Mouse (Mus musculus) B cell, adult 62 days (primary cell): ENCODE results near the gene Tpi1. TPM values are rescaled to one million over a fixed set of nuclear protein-coding genes. Genes with fewer than 3 reads are reported as not detected.

ENCODE experiments used
- total RNA-seq: library from RNA; stranded (reverse); gene quantifications from 4 replicates; pipeline ENCODE4 v1.2.4, GENCODE M21; 2023

Tpi1 gene
- 52.3 to 60.9 TPM (median 55.2 TPM) in 4 replicates for total RNA-seq

DNA sequence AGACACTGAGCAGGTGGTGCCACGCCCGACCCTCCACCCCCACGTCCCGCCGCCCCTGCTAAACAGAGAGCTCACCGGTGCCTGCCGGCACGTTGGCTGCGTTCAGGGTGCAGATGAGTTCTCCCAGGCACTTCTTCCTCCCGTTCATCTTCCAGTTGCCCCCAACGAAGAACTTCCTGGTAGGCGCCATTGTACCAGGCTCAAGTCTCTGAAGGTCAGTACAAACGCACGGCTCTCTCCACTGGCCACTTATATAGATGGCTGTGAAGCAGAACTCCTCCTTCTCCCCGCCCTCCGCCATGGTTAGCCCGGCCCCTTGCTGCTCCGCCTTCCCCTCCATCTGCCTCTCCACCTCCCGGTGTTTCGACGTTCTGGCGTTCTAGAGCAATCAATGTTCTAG is at the start of gene Tpi1:
Gene Tpi1 (minus strand): TSS at position 364 of the 400 bp plus-strand sequence.

GRCm38 (mm10) chr6:124856916-124857839 is 43.1 kb upstream of the Tpi1 start, which contains the start of gene P3h3:
P3h3 (minus strand) TSS chr6:124857752.

DNA sequence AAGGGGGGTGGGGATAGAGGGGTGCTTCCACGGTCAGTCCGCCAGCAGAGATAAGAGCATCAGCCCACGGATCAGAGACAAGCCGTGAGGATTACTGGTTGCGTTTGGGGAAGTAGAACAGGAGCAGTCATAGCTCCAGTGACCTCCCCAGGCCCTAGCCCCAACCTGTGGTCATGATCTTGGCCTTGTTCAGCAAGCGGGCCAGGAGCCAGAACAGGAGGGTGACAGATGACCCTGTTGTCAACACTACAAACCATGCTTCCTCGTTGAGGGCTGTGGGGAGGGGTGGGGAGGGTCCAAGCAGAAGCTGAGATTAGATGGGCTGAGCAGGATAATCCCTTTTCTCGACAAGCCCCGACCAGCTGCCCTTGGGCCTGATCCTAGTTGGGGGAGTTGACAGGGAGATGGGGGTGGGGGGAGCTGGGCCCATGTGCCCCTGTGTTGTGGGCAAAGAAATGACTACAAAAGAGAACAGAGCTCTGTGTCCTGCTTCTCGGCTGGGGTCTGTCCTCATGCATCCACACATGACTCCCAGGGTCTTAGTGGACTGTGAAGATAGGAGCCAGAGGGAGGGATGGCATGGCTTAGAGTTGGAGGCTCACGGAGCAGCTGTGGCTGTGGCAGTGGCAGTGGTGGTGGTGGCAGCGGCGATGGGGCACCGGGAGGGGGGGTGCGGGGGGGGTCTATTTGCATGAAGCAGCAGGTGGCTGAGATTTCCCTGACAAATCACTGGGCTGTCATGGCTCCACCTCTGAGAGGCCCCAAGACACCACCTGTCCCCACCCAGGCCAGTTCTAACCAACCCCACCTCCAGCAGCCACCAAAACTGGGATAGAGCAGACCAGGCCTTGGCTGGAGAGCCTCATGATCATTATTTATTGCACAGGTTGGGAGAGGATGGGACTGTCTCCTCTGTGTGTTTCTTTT is 26.4 kb upstream of the Tpi1 start, which contains the start of gene Gnb3:
Gene Gnb3 (minus strand): TSS at position 35 of the 927 bp plus-strand sequence.

DNA sequence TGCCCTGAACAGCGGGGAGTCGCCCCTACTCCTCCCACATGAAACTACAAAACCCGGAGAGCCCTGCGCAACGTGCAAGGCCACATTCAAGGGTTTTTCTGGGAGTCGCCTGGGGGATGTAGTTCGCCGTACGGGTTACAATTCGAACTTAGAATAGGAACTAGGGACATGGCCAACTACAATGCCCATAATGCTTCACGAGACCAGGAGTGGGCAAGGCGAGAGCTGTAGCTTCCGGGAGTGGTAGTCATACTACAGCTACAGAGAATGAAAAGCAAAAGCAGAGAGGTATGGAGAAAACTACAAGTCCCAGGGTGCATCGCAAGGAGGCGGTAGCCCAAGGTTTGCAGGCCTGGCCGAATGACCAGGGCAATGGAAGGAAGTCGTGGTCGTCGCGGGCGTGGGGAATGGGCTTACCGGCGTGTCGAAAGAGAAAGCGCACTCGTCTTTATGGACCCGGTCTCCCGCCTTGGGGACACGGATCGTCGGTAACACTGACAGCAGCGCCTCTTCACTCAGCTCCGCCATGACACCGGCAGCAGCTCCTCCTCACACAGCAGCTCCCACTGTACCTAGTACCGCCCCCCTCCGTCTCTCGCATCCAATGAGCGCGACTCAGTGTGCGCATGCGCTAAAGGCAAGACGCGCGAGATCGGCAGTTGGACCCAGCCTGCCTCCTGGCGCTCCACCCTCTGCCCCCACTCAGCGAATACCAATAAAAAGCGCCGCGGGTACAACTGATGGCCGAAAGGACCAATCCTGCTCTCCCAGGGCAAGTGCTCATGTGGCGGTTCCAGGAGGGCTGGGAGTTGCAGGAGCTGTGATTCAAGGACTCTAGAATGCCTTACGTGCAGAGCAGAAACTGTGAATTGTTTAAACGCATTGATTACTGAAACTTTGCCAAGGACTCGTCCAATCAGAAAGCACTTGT is 15.0 kb upstream of the Tpi1 start, which contains the start of the genes Usp5 and Cdca3:
Gene Usp5 (minus strand): TSS at position 617 of the 931 bp plus-strand sequence.
Gene Cdca3 (plus strand): TSS at position 680 of the 931 bp plus-strand sequence.

GRCm38 (mm10) chr6:124808358-124809012 is 5.6 kb downstream of the Tpi1 start, which contains the start of gene Spsb2:
Spsb2 (plus strand) TSS chr6:124808661.

GRCm38 (mm10) chr6:124779222-124779983 is 34.7 kb downstream of the Tpi1 start, which contains the start of gene Lrrc23:
Lrrc23 (minus strand) TSS chr6:124779727.

DNA sequence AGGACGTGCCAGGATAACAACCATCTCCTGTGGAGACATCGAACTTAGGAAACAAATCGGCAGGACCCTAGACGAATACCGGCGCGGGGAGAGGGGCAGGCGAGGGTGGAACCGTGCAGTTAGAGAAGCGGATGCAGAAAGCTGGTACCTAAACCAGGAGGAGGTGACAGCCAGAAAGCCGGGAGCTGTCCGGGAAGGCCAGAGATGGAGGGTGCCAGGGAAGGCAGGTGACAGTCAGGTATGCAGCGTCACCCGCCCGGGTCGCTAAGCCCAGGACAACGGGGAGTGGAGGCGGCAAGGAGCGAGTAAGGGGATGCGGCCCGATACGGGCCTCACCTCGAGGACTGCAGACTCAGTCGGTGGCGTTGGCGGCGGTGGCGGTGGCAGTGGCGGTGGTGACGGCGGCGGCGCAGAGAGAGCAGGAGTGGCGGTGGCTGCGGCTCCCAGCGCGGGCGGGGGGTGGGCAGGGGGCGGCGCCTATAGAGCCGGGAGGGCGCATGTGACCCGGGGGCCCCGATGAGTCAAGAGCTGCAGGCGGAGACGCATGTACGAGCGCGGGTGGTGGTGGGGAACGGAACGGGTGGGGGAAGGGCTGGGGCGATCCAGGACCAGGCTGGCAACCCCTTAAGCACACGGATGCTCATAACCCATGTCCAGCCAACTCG is 44.9 kb downstream of the Tpi1 start, which contains the start of gene Eno2:
Gene Eno2 (minus strand): TSS at position 573 of the 665 bp plus-strand sequence.

Other genes with a start within 250 kb of the Tpi1 start
- gene C1rb, start 244.0 kb downstream of the Tpi1 start, total RNA-seq: not detected in 4 replicates
- gene C1s2, start 178.2 kb downstream of the Tpi1 start, total RNA-seq: not detected in 4 replicates
- gene Lpcat3, start 151.3 kb downstream of the Tpi1 start, total RNA-seq: 42.2 to 48.8 TPM (median 45.2 TPM) in 4 replicates
- 115 to 118 TPM (median 117 TPM) in 4 replicates for gene Emg1, start 102.1 kb downstream of the Tpi1 start, total RNA-seq
- 203 to 223 TPM (median 208 TPM) in 4 replicates for gene Phb2, start 102.0 kb downstream of the Tpi1 start, total RNA-seq
- 539 to 564 TPM (median 559 TPM) in 4 replicates for gene Ptpn6, start 75.6 kb downstream of the Tpi1 start, total RNA-seq
- 241 to 258 TPM (median 254 TPM) in 4 replicates for gene Grcc10, start 72.9 kb downstream of the Tpi1 start, total RNA-seq
- gene Gm45234, start 58.3 kb downstream of the Tpi1 start, total RNA-seq: not detected in 4 replicates
- 25.6 to 34.0 TPM (median 29.7 TPM) in 4 replicates for gene Atn1, start 57.8 kb downstream of the Tpi1 start, total RNA-seq
- 3.8 to 9.2 TPM (median 6.2 TPM) in 4 replicates for gene Eno2, start 44.6 kb downstream of the Tpi1 start, total RNA-seq
- 3.5 to 6.6 TPM (median 4.1 TPM) in 4 replicates for gene Lrrc23, start 34.6 kb downstream of the Tpi1 start, total RNA-seq
- 6.7 to 7.2 TPM (median 6.9 TPM) in 4 replicates for gene Spsb2, start 5.6 kb downstream of the Tpi1 start, total RNA-seq
- gene Usp5, start 15.2 kb upstream of the Tpi1 start, total RNA-seq: 76.6 to 80.7 TPM (median 78.4 TPM) in 4 replicates
- 1.0 to 3.3 TPM (median 1.9 TPM) in 4 replicates for gene Cdca3, start 15.3 kb upstream of the Tpi1 start, total RNA-seq
- gene Gnb3, start 26.0 kb upstream of the Tpi1 start, total RNA-seq: not detected in 4 replicates
- not detected in 4 replicates for gene P3h3, start 43.5 kb upstream of the Tpi1 start, total RNA-seq
- 0.36 to 1.1 TPM (median 0.58 TPM) in 4 replicates for gene Gpr162, start 49.7 kb upstream of the Tpi1 start, total RNA-seq
- 0.63 to 1.4 TPM (median 1.1 TPM) in 4 replicates for gene Cd4, start 73.9 kb upstream of the Tpi1 start, total RNA-seq
- 0.29 to 0.66 TPM (median 0.52 TPM) in 4 replicates for gene Lag3, start 97.4 kb upstream of the Tpi1 start, total RNA-seq
- 43.8 to 58.5 TPM (median 52.8 TPM) in 4 replicates for gene Ptms, start 105.8 kb upstream of the Tpi1 start, total RNA-seq
- gene Mlf2, start 117.1 kb upstream of the Tpi1 start, total RNA-seq: 93.4 to 104 TPM (median 97.7 TPM) in 4 replicates
- gene Cops7a, start 151.2 kb upstream of the Tpi1 start, total RNA-seq: 42.7 to 58.0 TPM (median 49.0 TPM) in 4 replicates
- gene Pianp, start 182.4 kb upstream of the Tpi1 start, total RNA-seq: 1.0 to 4.5 TPM in 2 of 4 replicates, not detected in the others
- 94.5 to 101 TPM (median 96.3 TPM) in 4 replicates for gene Zfp384, start 194.8 kb upstream of the Tpi1 start, total RNA-seq
- 77.2 to 90.6 TPM (median 81.6 TPM) in 4 replicates for gene Ing4, start 225.5 kb upstream of the Tpi1 start, total RNA-seq
- 11.0 to 13.7 TPM (median 11.4 TPM) in 4 replicates for gene Acrbp, start 235.4 kb upstream of the Tpi1 start, total RNA-seq